Mouse (Mus musculus) midbrain, postnatal 0 days (tissue): ENCODE results near the gene Wdr24. TPM values are rescaled to one million over a fixed set of nuclear protein-coding genes. Genes with fewer than 3 reads are reported as not detected.

Experiments used
- ATAC-seq: fragments of 200-750 bp; cut with Nextera tagmentation; 2 replicates; pipeline ENCODE4 v1.8.0; 2017; ENCODE audit warnings: moderate number of reproducible peaks, mild to moderate bottlenecking, moderate TSS enrichment, moderate library complexity; ENCODE audit not compliant: low FRiP score
- DNase-seq: peaks from one replicate; pipeline ENCODE4 v3.0.0-alpha.2; 2015; ENCODE audit warnings: low spot score
- H3K27ac ChIP-seq: fragments of 300-500 bp; sonication (generic); 2 replicates; pipeline ENCODE4 v1.5.1; 2014; ENCODE audit warnings: low read depth, mild to moderate bottlenecking, low read length, mixed read lengths
- H3K27me3 ChIP-seq: fragments of 300-500 bp; sonication (generic); 2 replicates; pipeline ENCODE4 v1.6.1; 2014; ENCODE audit warnings: low read length, control low read depth, mixed read lengths; ENCODE audit not compliant: insufficient read depth
- H3K36me3 ChIP-seq: fragments of 300-500 bp; sonication (generic); 2 replicates; pipeline ENCODE4 v1.6.1; 2014; ENCODE audit warnings: low read length, control low read depth, mixed read lengths; ENCODE audit not compliant: insufficient read depth
- H3K4me1 ChIP-seq: fragments of 300-500 bp; sonication (generic); 2 replicates; pipeline ENCODE4 v1.6.1; 2014; ENCODE audit warnings: mild to moderate bottlenecking, control low read depth, antibody characterized with exemption, low read length, mixed read lengths; ENCODE audit not compliant: insufficient read depth
- H3K4me2 ChIP-seq: fragments of 300-500 bp; sonication (generic); 2 replicates; pipeline ENCODE4 v1.6.1; 2014; ENCODE audit warnings: low read depth, mild to moderate bottlenecking, low read length, mixed read lengths; ENCODE audit not compliant: poor library complexity, severe bottlenecking
- H3K4me3 ChIP-seq: fragments of 300-500 bp; sonication (generic); 2 replicates; pipeline ENCODE4 v1.5.1; 2014; ENCODE audit warnings: low read depth, mild to moderate bottlenecking, low read length, moderate library complexity
- H3K9ac ChIP-seq: fragments of 300-500 bp; sonication (generic); replicated peaks from 2 replicates; pipeline ENCODE4 v1.6.1; 2014; ENCODE audit warnings: mild to moderate bottlenecking, low read length, moderate library complexity, mixed read lengths; ENCODE audit not compliant: poor library complexity, severe bottlenecking
- H3K9me3 ChIP-seq: fragments of 300-500 bp; sonication (generic); 2 replicates; pipeline ENCODE4 v1.6.1; 2016; ENCODE audit warnings: low read length, control low read depth
- CTCF ChIP-seq: IDR thresholded peaks from 2 replicates; pipeline ENCODE4 v1.5.1; 2016; ENCODE audit warnings: antibody characterized with exemption, mild to moderate bottlenecking
- WGBS: fragments of 180-500 bp; shearing (Covaris S2); extraction: QIAGEN DNeasy Blood & Tissue Kit; methylation state at CpG from one replicate; pipeline ENCODE4 v1.1.7; 2014; 5-methylcytosine and 5-hydroxymethylcytosine counted together
- polyA plus RNA-seq: library from polyadenylated mRNA; unstranded; fragments of >200 nt; fragmentation: Nextera tagmentation; extraction: Ambion mirVana; gene quantifications from 2 replicates; pipeline ENCODE4 v1.2.1, GENCODE M21; 2015
- total RNA-seq: library from RNA; depleted of rRNA; stranded (reverse); fragments of >200 nt; gene quantifications from 2 replicates; pipeline ENCODE4 v1.2.3, GENCODE M21; 2014

Gene Wdr24
- total and polyA plus RNA-seq, 2 experiments from 2014 or later = 24.7 to 33.4 TPM

GRCm38 (mm10) chr17:25874148-25874720 lies 50.8 kb downstream of the Wdr24 start:
- Histone ChIP-seq H3K36me3 (peaks cover 16% of the 10 kb centered on the region; the same call in 1 of the 2 replicates), H3K4me3 (peak overlapping the region; percentile 76), H3K4me2 (peak overlapping the region; percentile 85), H3K27me3 (no peaks in the 10 kb centered on the region), H3K9ac (peak overlapping the region; percentile 89), H3K4me1 (peaks cover 16% of the 10 kb centered on the region; the same call in 1 of the 2 replicates), H3K27ac (peak overlapping the region; percentile 98), H3K9me3 (no peaks in the 10 kb centered on the region)
- DNase-seq (no peak), ATAC-seq (no peak)
- no peak for TF ChIP-seq CTCF
- 3% methylated on average over 14 of the region's 14 CpGs for WGBS

- H3K4me2 ChIP-seq = peak within 1 kb of the TSS; percentile 85
- ATAC-seq (peak; percentile 80), DNase-seq (peak; percentile 95)
- H3K27ac ChIP-seq = peak within 1 kb of the TSS; percentile 98
- H3K4me1 ChIP-seq = peaks cover 16% of the 10 kb centered on the region; the same call in 1 of the 2 replicates
- H3K9me3 ChIP-seq = no peaks in the 10 kb centered on the region
- WGBS = under 1% methylated on average over 25 of the region's 25 CpGs
- no peaks in the 10 kb centered on the region for H3K27me3 ChIP-seq
- H3K9ac ChIP-seq = peak within 1 kb of the TSS; percentile 89
- H3K4me3 ChIP-seq = peak within 1 kb of the TSS; percentile 76
- peaks cover 16% of the 10 kb centered on the region; the same call in 1 of the 2 replicates for H3K36me3 ChIP-seq
- peak; percentile 49 for TF ChIP-seq CTCF
Observed at GRCm38 (mm10) chr17:25874721-25875170, 51.3 kb downstream of the Wdr24 start, which contains the start of gene Mettl26. Gene Mettl26, plus strand, starts transcription at chr17:25875074.

GRCm38 (mm10) chr17:25875171-25876136 lies 52.0 kb downstream of the Wdr24 start:
- Histone ChIP-seq H3K4me1 (peaks cover 16% of the 10 kb centered on the region; the same call in 1 of the 2 replicates), H3K9ac (peak overlapping the region; percentile 89), H3K4me3 (peak overlapping the region; percentile 76), H3K27ac (peak overlapping the region; percentile 98), H3K27me3 (no peaks in the 10 kb centered on the region), H3K4me2 (peak overlapping the region; percentile 85), H3K36me3 (peaks cover 16% of the 10 kb centered on the region; the same call in 1 of the 2 replicates), H3K9me3 (no peaks in the 10 kb centered on the region)
- TF ChIP-seq CTCF = peak; percentile 39; the same call in 1 of the 2 replicates
- WGBS = under 1% methylated on average over 58 of the region's 59 CpGs
- peak; percentile 92 for DNase-seq
- peak; percentile 89 for ATAC-seq

- H3K36me3 ChIP-seq = peaks cover 16% of the 10 kb centered on the region; the same call in 1 of the 2 replicates
- ATAC-seq (no peak), DNase-seq (no peak)
- H3K4me1 ChIP-seq = peaks cover 19% of the 10 kb centered on the region
- peak overlapping the region; percentile 89 for H3K9ac ChIP-seq
- H3K27me3 ChIP-seq = no peaks in the 10 kb centered on the region
- H3K27ac ChIP-seq = peak overlapping the region; percentile 98
- WGBS = 62% methylated on average over 10 of the region's 10 CpGs
- TF ChIP-seq CTCF = no peak
- H3K4me3 ChIP-seq = peak overlapping the region; percentile 76
- peak overlapping the region; percentile 85 for H3K4me2 ChIP-seq
- H3K9me3 ChIP-seq = no peaks in the 10 kb centered on the region
Observed at GRCm38 (mm10) chr17:25876347-25876915, 53.0 kb downstream of the Wdr24 start.

GRCm38 (mm10) chr17:25877025-25877424 lies 53.6 kb downstream of the Wdr24 start:
- peaks cover 19% of the 10 kb centered on the region; the same call in 1 of the 2 replicates for H3K36me3 ChIP-seq
- H3K27me3 ChIP-seq = no peaks in the 10 kb centered on the region
- DNase-seq (no peak), ATAC-seq (no peak)
- H3K4me1 ChIP-seq = peaks cover 19% of the 10 kb centered on the region
- no peaks in the 10 kb centered on the region for H3K9me3 ChIP-seq
- no peak overlapping the region for H3K9ac ChIP-seq
- H3K4me3 ChIP-seq = no peak overlapping the region
- no peak overlapping the region for H3K27ac ChIP-seq
- 98% methylated on average over 3 of the region's 3 CpGs for WGBS
- H3K4me2 ChIP-seq = 0 out of 2 replicates have a peak overlapping the region, but pooled peaks have one; percentile 2
- no peak for TF ChIP-seq CTCF
